Mouse (Mus musculus): Measurements from ENCODE around the gene Klk8.

DNA sequence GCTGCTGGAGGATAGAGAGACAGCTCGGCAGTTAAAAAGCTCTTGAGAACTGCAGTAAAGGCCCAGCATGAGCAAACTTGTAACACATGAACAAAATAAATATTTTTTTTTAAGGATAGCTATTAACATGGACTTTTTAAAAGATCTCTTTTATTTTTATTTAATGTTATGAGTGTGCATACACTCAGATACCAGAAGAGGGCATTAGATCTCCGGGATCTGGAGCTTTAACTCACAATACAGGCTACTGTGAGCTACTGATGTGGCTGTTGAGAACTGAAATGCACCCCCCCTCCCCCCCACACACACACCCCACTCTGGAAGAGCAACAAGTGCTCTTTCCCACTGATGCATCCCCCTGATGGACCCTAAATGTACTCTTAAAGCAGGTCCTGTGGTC lies 8.1 kb upstream of the Klk8 start:
- TF ChIP-seq CTCF (IDR thresholded peaks at IDR 0.05; ENCODE audit: low read depth, low read length) = no peak
- no peak for TF ChIP-seq POLR2A (IDR thresholded peaks at IDR 0.05; ENCODE audit: insufficient read depth, low read length)
